Mouse (Mus musculus) megakaryocyte, embryonic 14.5 days (primary cell): ENCODE data around the gene Cdc34b.

ENCODE experiments used
- FLI1 ChIP-seq: IDR thresholded peaks from 2 replicates; pipeline ENCODE4 v1.6.1; 2012; ENCODE audit warnings: low read length, inconsistent platforms, mixed read lengths
- GATA1 ChIP-seq: IDR thresholded peaks from 3 replicates; pipeline ENCODE4 v1.6.1; 2012; ENCODE audit warnings: mixed read lengths, low read length, inconsistent platforms, borderline replicate concordance

- TF ChIP-seq GATA1 (no peak), FLI1 (no peak)
These were observed 44.4 kb upstream of the Cdc34b start for GRCm38 (mm10) chr11:94697140-94697539.
